Mouse (Mus musculus): ENCODE data around the gene Zfp768.

Zfp768 gene

DNA sequence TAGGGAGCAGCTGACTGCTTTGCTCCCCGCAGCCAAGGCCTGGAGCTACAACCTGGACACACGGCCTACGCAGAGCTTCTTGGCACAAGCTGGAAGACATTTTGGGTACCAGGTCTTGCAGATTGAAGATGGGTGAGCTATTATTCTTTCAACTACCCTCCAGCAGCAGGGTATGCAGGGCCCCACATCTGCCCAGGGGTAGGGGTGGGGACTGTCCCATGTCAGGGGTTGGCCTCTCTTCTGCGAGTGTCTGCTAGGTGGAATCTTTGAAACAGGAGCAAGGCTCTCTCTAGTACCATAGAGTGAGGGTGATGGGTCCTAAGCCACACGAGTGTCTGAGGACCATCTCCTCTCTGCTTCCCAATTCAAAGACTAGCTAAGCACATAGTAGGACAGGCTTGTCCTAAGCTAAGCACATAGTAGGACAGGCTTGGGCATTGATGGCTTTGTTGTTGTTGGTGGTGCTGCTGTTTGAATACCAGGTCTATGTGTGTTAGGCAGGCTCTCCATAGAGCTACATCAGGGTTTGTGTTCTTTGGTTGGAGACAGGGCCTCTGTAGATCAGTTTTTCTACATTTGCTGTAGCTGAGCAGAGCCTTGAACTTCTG, 47.7 kb downstream of the Zfp768 start:
- in situ Hi-C loops (cut with MboI, MseI): no loop called here

DNA sequence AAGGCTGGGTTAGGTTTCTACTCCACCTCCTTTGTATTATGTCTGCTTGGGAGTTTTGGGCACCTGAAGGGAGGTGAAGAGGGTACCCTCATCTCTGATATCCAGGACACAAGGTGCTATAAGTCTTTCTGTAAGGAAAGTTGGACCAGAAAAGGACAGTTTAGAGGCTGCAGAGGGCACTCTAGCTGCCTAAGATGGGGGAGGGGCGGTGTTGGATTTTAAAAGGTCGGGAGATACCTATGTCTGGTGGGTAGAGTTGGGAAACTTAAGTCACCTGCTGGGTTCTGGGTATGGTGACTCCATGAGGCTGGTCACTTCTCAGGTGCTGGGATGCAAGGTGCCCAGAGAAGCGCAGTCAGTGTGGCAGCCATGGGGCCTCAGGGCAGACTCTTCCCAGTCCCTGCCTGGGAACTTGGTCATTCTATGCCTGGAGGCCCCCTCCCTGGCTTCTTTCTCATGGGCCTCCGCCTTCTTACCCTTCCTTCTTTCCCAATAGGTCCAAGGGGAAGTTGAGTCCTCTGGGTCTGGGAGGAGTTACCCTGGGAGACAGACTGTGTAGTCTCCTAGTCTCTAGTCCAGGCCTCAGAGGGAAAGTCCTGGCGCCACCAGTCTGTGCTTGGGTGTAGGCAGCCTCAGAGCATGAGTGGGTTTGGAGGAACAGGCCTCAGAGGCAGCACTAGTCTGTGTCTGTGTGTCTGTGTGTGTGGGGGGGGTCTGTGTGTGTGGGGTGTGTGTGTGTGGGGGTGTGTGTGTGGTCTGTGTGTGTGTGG, 48.4 kb downstream of the Zfp768 start:
- in situ Hi-C loops (cut with MboI, MseI): no loop called here

DNA sequence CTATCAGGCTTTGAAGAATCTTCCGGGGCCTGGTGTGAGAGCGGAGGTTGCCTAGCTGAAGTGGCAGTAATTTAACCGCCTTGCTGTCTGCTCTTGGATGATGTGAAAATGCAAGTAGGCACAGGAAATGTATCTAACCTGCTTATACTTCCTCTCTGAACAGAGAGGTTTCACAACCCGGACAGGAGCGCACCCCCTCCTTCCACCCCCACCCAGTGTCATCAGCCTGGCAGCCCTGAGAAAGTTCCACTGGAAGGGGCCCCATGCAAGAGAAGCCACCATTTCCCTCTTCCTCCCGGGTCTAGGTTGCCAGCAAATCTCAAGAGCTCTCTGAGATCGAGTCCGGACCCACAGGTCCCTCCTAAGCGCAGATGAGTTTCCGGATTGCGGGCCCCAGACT, 49.3 kb downstream of the Zfp768 start, which contains the start of gene Itgal:
Itgal (plus strand) TSS at position 163 of the 400 bp plus-strand sequence.
- in situ Hi-C loops (cut with MboI, MseI): no loop called here

Measured in T-helper 1 cell (primary cell).